Mouse (Mus musculus): ENCODE data around the gene Trim62. TPM values are rescaled to one million over a fixed set of nuclear protein-coding genes. Genes with fewer than 3 reads are reported as not detected.
"Not testable (repeated sequence)": the region's sequence is repeated elsewhere in the genome, so short reads cannot be mapped to it uniquely, and the experiment has no call there.

Trim62 gene
- polyA plus RNA-seq, 1 experiment from 2014 or later: 23.4 TPM

DNA sequence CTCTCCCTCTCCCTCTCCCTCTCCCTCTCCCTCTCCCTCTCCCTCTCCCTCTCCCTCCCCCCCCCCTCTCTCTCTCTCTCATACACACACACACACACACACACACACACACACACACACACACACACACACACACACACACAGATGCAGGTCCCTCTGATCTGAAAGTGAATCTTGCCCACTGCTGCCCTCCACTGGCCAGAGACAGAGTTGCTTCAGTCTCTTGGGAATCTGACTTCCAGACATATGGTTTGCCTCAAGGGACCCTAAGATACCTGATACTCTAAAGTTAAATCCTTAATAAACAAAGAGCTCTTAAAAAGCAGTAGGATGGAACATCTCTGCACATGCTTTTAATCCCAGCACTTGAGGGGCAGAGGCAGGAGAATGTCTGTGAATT lies 25.2 kb upstream of the Trim62 start:
- H3K36me3 ChIP-seq; H3K27ac ChIP-seq (replicated peaks); H3K9ac ChIP-seq; H3K4me3 ChIP-seq; H3K27me3 ChIP-seq; H3K9me3 ChIP-seq; ATAC-seq (ENCODE audit: low read depth); H3K4me2 ChIP-seq: not testable (repeated sequence)
- H3K4me1 ChIP-seq (replicated peaks): peaks cover 17% of the 10 kb centered on the region; the same call in 1 of the 2 replicates

DNA sequence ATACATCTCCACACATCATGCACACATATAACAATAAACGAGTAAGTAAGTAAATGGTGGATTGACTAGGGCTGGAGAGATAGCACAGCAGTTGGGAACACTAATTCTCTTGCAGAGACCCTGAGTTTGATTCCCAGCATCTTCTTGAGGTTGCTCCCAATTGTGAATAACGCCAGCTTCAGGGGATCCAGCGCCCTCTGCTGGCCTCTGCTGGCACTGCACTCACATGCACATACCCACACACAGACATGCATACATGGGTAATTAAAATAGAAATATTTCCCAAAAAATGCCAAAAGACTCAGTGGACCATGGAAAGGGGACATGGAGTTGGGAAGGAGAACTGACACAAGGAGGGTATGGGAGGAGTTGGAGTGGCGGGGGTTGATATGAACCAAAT lies 24.5 kb upstream of the Trim62 start:
- Histone ChIP-seq H3K9ac (no peak overlapping the region), H3K36me3 (no peaks in the 10 kb centered on the region), H3K27me3 (no peaks in the 10 kb centered on the region), H3K27ac (replicated peaks) (no peak overlapping the region), H3K4me1 (replicated peaks) (peaks cover 17% of the 10 kb centered on the region; the same call in 1 of the 2 replicates), H3K4me3 (no peak overlapping the region), H3K9me3 (no peaks in the 10 kb centered on the region), H3K4me2 (no peak overlapping the region)
- no peak for ATAC-seq (ENCODE audit: low read depth)
- 70% methylated on average over 4 of the region's 4 CpGs for WGBS

DNA sequence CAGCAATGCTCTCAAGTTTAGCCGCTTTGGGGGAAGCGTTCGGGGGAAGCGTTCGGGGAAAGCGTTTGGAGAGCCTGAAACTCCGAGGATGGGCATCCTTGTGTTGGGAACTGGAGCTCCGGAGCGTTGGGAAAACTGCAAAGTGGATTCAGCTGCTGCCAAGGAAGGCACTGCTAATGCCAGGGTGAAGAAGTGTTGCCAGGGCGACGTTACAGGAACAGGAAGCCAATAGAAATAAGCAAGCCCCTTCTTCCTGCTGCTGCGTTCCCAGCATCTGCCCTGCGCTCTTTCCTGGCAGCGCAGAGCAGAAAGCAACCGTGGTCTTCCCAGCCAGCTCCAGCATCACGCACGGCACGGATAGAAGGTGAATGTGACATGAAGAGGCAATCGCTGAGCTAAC lies 10.4 kb upstream of the Trim62 start:
- Histone ChIP-seq H3K36me3 (no peaks in the 10 kb centered on the region), H3K4me3 (no peak overlapping the region), H3K4me1 (replicated peaks) (peaks cover 17% of the 10 kb centered on the region), H3K27me3 (no peaks in the 10 kb centered on the region), H3K9ac (no peak overlapping the region), H3K27ac (replicated peaks) (0 out of 2 replicates have a peak overlapping the region, but pooled peaks have one; percentile 23), H3K9me3 (no peaks in the 10 kb centered on the region), H3K4me2 (peak overlapping the region; percentile 21)
- 52% methylated on average over 19 of the region's 19 CpGs for WGBS
- no peak for ATAC-seq (ENCODE audit: low read depth)

DNA sequence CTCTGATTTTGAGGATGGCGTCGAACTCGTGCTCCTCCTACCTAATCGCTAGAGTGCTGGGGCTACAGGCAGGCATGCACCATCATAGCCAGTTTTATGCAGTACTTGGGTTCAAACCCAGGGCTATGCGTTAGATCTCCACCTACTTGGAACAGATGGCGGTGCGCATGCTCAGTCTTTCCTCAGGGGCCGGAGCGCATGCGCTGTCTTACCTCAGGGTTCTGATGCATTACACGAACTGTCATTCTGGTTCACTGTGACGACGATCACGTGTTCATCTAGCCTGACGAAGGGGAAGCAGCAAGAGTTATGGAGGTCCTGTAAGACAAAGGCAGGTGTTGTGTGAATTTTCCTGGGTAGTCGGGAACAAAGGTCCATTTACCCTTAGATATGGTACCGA lies 9.3 kb upstream of the Trim62 start:
- no peak overlapping the region for H3K4me3 ChIP-seq
- H3K4me1 ChIP-seq (replicated peaks): peaks cover 22% of the 10 kb centered on the region
- H3K27ac ChIP-seq (replicated peaks): no peak overlapping the region
- 87% methylated on average over 17 of the region's 17 CpGs for whole genome bisulfite sequencing
- no peaks in the 10 kb centered on the region for H3K27me3 ChIP-seq
- no peaks in the 10 kb centered on the region for H3K36me3 ChIP-seq
- H3K9ac ChIP-seq: no peak overlapping the region
- ATAC-seq (ENCODE audit: low read depth): no peak
- no peaks in the 10 kb centered on the region for H3K9me3 ChIP-seq
- H3K4me2 ChIP-seq: no peak overlapping the region

DNA sequence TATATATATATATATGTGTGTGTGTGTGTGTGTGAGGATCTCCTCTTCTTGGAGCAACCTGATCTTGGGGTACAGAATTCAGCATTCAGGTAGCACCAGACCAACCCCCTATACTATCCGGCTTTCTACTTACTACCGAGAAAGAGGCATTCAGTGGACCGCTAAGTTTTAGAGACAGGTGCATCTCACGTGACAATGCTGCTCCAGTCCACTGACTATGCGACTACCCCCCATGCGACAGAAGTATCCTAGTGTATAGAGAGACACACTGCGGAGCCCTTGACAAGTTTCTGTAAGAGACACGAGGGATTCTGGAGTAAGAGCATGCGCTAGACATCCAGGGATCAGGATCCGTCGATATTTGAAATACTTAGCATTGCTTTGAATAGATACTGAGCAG lies 7.9 kb upstream of the Trim62 start:
- no peaks in the 10 kb centered on the region for H3K27me3 ChIP-seq
- no peak for ATAC-seq (ENCODE audit: low read depth)
- no peak overlapping the region for H3K27ac ChIP-seq (replicated peaks)
- no peak overlapping the region for H3K4me2 ChIP-seq
- H3K4me1 ChIP-seq (replicated peaks): peaks cover 30% of the 10 kb centered on the region
- 93% methylated on average over 11 of the region's 11 CpGs for WGBS
- H3K9me3 ChIP-seq: 0 out of 2 replicates have a peak, but pooled peaks cover under 1% of the 10 kb centered on the region
- H3K4me3 ChIP-seq: no peak overlapping the region
- H3K36me3 ChIP-seq: no peaks in the 10 kb centered on the region
- H3K9ac ChIP-seq: no peak overlapping the region

DNA sequence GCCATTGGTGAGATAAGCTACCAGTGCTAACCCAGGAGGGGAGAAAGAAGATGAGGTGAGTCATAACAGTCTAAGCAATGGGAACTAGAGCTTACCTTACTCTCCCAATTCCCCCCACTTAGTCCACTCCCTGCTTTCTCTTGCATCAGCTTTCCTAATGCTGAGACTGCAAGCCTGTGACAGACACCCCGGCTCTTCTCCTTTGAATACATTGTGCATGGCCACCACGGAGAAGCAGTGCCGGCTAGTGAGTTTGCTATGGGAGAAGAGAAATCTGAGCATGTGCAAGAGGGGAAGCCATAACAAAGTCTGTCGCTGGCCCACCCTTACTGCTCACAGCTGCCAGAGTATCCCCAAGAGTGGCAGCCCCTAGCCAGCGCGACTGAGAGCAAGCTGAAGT lies 5.9 kb upstream of the Trim62 start:
- Histone ChIP-seq H3K27ac (replicated peaks) (peak overlapping the region; percentile 49), H3K27me3 (no peaks in the 10 kb centered on the region), H3K9ac (0 out of 2 replicates have a peak overlapping the region, but pooled peaks have one; percentile 22), H3K36me3 (no peaks in the 10 kb centered on the region), H3K4me2 (no peak overlapping the region), H3K4me3 (no peak overlapping the region), H3K9me3 (0 out of 2 replicates have a peak, but pooled peaks cover 5% of the 10 kb centered on the region), H3K4me1 (replicated peaks) (peaks cover 33% of the 10 kb centered on the region)
- 17% methylated on average over 6 of the region's 6 CpGs for WGBS
- no peak for ATAC-seq (ENCODE audit: low read depth)

DNA sequence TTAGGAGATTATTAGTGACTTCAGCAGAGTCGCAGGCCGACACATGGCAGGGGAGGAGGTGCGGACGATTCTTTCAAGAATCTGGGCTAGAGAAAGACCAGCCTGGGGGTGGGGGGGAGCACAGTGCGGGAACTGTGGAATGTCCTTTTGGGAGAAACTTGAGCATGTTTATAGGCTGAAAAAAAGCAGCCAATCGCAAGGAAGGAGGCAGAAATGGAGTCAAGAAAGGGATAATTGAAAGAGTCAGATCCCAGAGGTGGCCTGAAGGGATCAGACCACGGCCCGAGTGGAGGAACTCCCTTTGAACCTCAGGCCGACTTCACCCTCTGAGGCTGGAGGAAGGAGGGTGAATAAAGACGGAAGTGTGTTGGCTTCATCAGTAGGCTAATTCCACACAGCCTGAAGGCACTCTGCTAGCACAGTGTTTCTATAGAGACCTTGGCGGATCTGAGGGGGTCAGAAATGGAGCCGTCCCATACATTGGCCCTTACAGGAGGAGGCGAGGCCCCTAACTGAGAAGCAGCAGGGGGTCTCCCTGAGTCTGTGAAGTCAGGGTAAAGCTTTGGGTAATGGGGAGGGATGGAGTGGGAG lies 4.4 kb upstream of the Trim62 start:
- WGBS: 10% methylated on average over 13 of the region's 13 CpGs
- no peaks in the 10 kb centered on the region for H3K36me3 ChIP-seq
- no peak overlapping the region for H3K27ac ChIP-seq (replicated peaks)

DNA sequence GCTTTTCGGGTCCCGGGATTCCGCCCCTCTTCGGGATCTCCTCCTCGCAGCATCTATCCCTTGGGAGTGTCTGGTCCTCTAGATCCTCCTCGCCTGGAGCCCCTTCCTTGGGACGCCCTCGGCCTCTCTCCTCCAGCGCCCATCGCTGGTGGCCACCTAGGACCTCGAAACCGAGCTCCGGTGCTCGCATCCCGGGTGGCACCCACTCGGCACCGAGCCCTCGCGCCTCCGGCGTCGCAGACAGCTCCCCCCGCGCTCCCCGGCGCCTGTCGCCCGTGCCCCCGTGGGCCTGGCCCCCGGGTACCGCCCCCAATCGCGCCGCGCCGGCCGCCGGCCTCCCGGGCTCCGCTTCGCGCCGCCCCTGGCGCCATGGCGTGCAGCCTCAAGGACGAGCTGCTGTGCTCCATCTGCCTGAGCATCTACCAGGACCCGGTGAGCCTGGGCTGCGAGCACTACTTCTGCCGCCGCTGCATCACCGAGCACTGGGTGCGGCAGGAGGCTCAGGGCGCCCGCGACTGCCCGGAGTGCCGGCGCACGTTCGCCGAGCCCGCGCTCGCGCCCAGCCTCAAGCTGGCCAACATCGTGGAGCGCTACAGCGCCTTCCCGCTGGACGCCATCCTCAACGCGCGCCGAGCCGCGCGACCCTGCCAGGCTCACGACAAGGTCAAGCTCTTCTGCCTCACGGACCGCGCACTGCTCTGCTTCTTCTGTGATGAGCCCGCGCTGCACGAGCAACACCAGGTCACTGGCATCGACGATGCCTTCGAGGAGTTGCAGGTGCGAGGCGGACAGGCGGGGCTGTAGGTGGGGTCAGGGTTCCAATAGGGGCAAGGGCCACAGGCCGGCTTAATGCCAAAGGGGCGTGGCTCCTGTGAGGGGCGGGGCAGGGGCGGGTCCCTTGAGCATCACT lies 676 bp downstream of the Trim62 start:
- Histone ChIP-seq H3K9me3 (0 out of 2 replicates have a peak, but pooled peaks cover 5% of the 10 kb centered on the region), H3K4me2 (peak overlapping the region; percentile 73), H3K4me3 (peak overlapping the region; percentile 83), H3K27me3 (no peaks in the 10 kb centered on the region), H3K4me1 (replicated peaks) (peaks cover 63% of the 10 kb centered on the region), H3K36me3 (no peaks in the 10 kb centered on the region), H3K9ac (peak overlapping the region; percentile 95), H3K27ac (replicated peaks) (peak overlapping the region; percentile 89)
- peak; percentile 68 for ATAC-seq (ENCODE audit: low read depth)
- under 1% methylated on average over 94 of the region's 94 CpGs for WGBS

More for the DNA sequence above, 4.4 kb upstream of the Trim62 start:
- no peaks in the 10 kb centered on the region for H3K27me3 ChIP-seq
- ATAC-seq (ENCODE audit: low read depth): no peak
- H3K9me3 ChIP-seq: 0 out of 2 replicates have a peak, but pooled peaks cover 5% of the 10 kb centered on the region
- H3K9ac ChIP-seq: no peak overlapping the region; the same call in none of the 2 replicates
- H3K4me1 ChIP-seq (replicated peaks): peaks cover 36% of the 10 kb centered on the region
- no peak overlapping the region; the same call in 1 of the 2 replicates for H3K4me2 ChIP-seq
- no peak overlapping the region for H3K4me3 ChIP-seq

DNA sequence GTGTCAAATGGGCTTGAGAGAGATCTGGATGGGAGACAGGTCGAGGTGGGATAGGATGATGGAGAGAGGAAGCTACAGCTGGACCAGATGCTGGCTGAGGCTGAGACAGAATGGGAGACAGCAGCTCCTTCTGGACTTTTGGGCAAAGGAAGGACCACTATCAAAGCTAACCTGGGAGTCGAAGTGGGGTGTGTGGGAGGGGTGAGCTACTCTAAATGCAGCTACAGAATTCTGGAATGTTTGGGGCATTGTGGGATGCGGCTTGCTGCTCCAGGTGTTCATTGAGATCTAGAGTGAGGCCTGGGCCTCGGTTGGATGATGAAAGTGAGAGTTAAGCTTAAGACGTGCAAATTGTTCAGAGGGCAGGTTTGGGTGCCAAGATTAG lies 1.3 kb downstream of the Trim62 start:
- ATAC-seq (ENCODE audit: low read depth): no peak

DNA sequence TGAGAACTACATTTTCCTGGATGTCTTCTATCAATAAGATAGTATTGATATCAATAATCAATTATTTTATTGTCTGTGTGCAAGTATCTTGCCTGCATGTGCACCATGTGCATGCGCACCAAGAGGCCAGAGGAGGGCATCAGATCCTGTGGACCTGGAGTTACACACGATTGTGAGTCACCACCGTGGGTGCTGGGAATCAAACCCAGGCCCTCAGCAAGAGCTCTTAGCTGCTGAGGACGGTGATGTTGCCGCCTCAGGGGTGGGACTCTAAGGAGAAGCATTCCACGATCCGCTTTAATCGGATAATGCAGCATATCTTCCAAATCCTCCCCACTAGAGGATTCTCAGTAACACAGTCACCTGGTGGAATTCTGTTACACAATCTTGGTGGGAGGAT lies 2.2 kb downstream of the Trim62 start:
- no peak overlapping the region for H3K4me3 ChIP-seq

More for the DNA sequence above, 1.3 kb downstream of the Trim62 start:
- H3K4me3 ChIP-seq: peak overlapping the region; percentile 83
- H3K27me3 ChIP-seq: no peaks in the 10 kb centered on the region
- peak overlapping the region; percentile 73 for H3K4me2 ChIP-seq
- H3K9me3 ChIP-seq: 0 out of 2 replicates have a peak, but pooled peaks cover 5% of the 10 kb centered on the region
- H3K27ac ChIP-seq (replicated peaks): peak overlapping the region; percentile 89
- peaks cover 62% of the 10 kb centered on the region for H3K4me1 ChIP-seq (replicated peaks)
- peak overlapping the region; percentile 95 for H3K9ac ChIP-seq
- WGBS: 56% methylated on average over 5 of the region's 5 CpGs
- peaks cover 5% of the 10 kb centered on the region; the same call in 1 of the 2 replicates for H3K36me3 ChIP-seq

DNA sequence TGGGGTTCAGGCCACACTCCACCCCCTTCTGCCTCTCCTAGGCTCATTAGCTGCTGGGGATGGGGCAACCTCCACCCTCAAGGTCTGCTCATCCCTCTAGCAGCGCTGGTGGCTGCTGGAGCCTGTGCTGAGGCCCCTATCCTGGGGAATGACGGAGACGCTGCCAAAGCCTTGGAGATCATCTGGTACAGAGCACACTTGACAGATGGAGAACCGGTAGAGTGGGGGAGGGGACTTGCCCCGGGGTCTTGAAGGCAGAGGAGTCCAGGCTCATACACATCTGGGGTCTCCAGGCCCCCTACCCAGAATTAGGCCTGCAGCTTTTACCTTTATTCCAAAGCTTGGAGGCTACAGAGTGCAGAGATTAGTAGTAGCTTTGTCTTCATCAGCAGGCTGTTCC lies 3.2 kb downstream of the Trim62 start:
- no peak for ATAC-seq (ENCODE audit: low read depth)
- Histone ChIP-seq H3K9me3 (no peaks in the 10 kb centered on the region), H3K4me3 (0 out of 2 replicates have a peak overlapping the region, but pooled peaks have one; percentile 7)

More for the DNA sequence above, 2.2 kb downstream of the Trim62 start:
- H3K27ac ChIP-seq (replicated peaks): no peak overlapping the region
- 97% methylated on average over 8 of the region's 8 CpGs for WGBS
- ATAC-seq (ENCODE audit: low read depth): no peak
- H3K9me3 ChIP-seq: 0 out of 2 replicates have a peak, but pooled peaks cover 4% of the 10 kb centered on the region
- H3K9ac ChIP-seq: no peak overlapping the region
- H3K4me2 ChIP-seq: peak overlapping the region; percentile 73
- H3K4me1 ChIP-seq (replicated peaks): peaks cover 69% of the 10 kb centered on the region
- peaks cover 10% of the 10 kb centered on the region; the same call in 1 of the 2 replicates for H3K36me3 ChIP-seq
- H3K27me3 ChIP-seq: no peaks in the 10 kb centered on the region

DNA sequence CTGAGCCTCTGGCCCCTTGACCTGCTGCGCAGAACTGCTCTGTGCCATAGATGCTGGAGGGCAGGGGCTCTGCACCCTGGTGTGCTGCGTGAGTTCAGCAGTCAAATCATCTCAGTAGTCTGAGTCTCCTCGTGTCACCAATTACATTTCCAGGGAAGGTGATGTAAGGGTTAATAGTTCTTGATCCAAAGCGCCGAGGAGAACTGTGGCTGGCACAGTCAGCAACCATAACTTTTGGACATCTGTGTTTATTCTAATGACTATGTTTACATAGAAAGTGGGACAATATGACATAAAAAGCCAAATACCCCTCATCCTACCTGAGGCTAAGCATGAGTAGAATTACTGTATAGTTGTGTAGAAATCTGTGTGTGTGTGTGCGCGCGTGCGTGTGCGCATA lies 3.6 kb downstream of the Trim62 start:
- 63% methylated on average over 10 of the region's 10 CpGs for WGBS
- Histone ChIP-seq H3K36me3 (peaks cover 11% of the 10 kb centered on the region; the same call in 1 of the 2 replicates), H3K4me1 (replicated peaks) (peaks cover 83% of the 10 kb centered on the region), H3K4me2 (peak overlapping the region; percentile 35), H3K27ac (replicated peaks) (peak overlapping the region; percentile 80), H3K9ac (no peak overlapping the region), H3K27me3 (no peaks in the 10 kb centered on the region), H3K4me3 (no peak overlapping the region), H3K9me3 (no peaks in the 10 kb centered on the region)
- no peak for ATAC-seq (ENCODE audit: low read depth)

More for the DNA sequence above, 3.2 kb downstream of the Trim62 start:
- peak overlapping the region; percentile 49 for H3K9ac ChIP-seq
- peak overlapping the region; percentile 80 for H3K27ac ChIP-seq (replicated peaks)
- H3K4me1 ChIP-seq (replicated peaks): peaks cover 79% of the 10 kb centered on the region
- H3K36me3 ChIP-seq: peaks cover 11% of the 10 kb centered on the region; the same call in 1 of the 2 replicates
- H3K27me3 ChIP-seq: no peaks in the 10 kb centered on the region
- WGBS: 23% methylated on average over 5 of the region's 5 CpGs
- peak overlapping the region; percentile 35 for H3K4me2 ChIP-seq
